Mouse (Mus musculus): ENCODE measurements around the gene Hoxa6. TPM values are rescaled to one million over a fixed set of nuclear protein-coding genes. Genes with fewer than 3 reads are reported as not detected.

The Hoxa6 gene
- total and polyA plus RNA-seq, 3 experiments: 0.58 to 2.2 (median 2.1) TPM

GRCm38 (mm10) chr6:52175864-52176263, 32.7 kb downstream of the Hoxa6 start:
- no peaks in the 10 kb centered on the region for H3K27me3 ChIP-seq (replicated peaks)
- H3K27ac ChIP-seq (ENCODE audit: insufficient read depth, low read depth): no peak overlapping the region
- peaks cover 9% of the 10 kb centered on the region for H3K9me3 ChIP-seq (replicated peaks; ENCODE audit: low read length)
- DNase-seq (ENCODE audit: extremely low read depth): no peak
- dilution Hi-C loops (cut with MboI; ENCODE audit: extremely low pct_ligation_motif_present, extremely low pct_unique_long_range_greater_than_20kb, low sequenced_read_pairs): no loop called here
- no peaks in the 10 kb centered on the region for H3K79me2 ChIP-seq (replicated peaks; ENCODE audit: control insufficient read depth, extremely low read depth, insufficient read depth, poor library complexity, severe bottlenecking)
- H3K9ac ChIP-seq (ENCODE audit: insufficient read depth, low read depth): no peak overlapping the region
- H3K4me1 ChIP-seq (ENCODE audit: control insufficient read depth in 1 of 2, insufficient read depth in 2 of 2): no peaks in the 10 kb centered on the region
- peaks cover 0 to 3% of the 10 kb centered on the region in 2 experiments for H3K36me3 ChIP-seq (replicated peaks in 1 of 2; ENCODE audit: control insufficient read depth in 1 of 2, insufficient read depth in 1 of 2, low read length in 1 of 2)
- in situ Hi-C loops (cut with MboI; ENCODE audit: low pct_ligation_motif_present, low pct_unique_long_range_greater_than_20kb, low sequenced_read_pairs): no loop called here
- no peak overlapping the region for H3K4me3 ChIP-seq (replicated peaks in 1 of 3; ENCODE audit: low read depth in 2 of 3, low read length in 2 of 3, poor library complexity in 1 of 3)
- H3K4me2 ChIP-seq (ENCODE audit: insufficient read depth, low read depth, poor library complexity, severe bottlenecking): no peak overlapping the region
- TF ChIP-seq MAFK (IDR thresholded peaks at IDR 0.05; ENCODE audit: insufficient replicate concordance, low read length) (no peak), NELFE (IDR thresholded peaks at IDR 0.05; ENCODE audit: low read depth, low read length) (no peak), PAX5 (IDR thresholded peaks at IDR 0.05; ENCODE audit: low read length) (no peak), JUN (IDR thresholded peaks at IDR 0.05; ENCODE audit: insufficient read depth, low read depth, low read length) (no peak), JUND (conservative IDR thresholded peaks at IDR 0.05; ENCODE audit: low read depth, low read length) (no peak), CTCF (conservative IDR thresholded peaks at IDR 0.05 in 1 of 2, IDR thresholded peaks at IDR 0.05 in 1 of 2; ENCODE audit: low read depth in 2 of 2, low read length in 2 of 2) (no peak)

GRCm38 (mm10) chr6:52174968-52175751, 33.4 kb downstream of the Hoxa6 start:
- Histone ChIP-seq H3K9me3 (replicated peaks; ENCODE audit: low read length) (peaks cover 9% of the 10 kb centered on the region), H3K4me2 (ENCODE audit: insufficient read depth, low read depth, poor library complexity, severe bottlenecking) (no peak overlapping the region), H3K27ac (ENCODE audit: insufficient read depth, low read depth) (no peak overlapping the region), H3K79me2 (replicated peaks; ENCODE audit: control insufficient read depth, extremely low read depth, insufficient read depth, poor library complexity, severe bottlenecking) (no peaks in the 10 kb centered on the region), H3K9ac (ENCODE audit: insufficient read depth, low read depth) (no peak overlapping the region), H3K4me3 (replicated peaks in 1 of 3; ENCODE audit: low read depth in 2 of 3, low read length in 2 of 3, poor library complexity in 1 of 3) (no peak overlapping the region), H3K4me1 (ENCODE audit: control insufficient read depth in 1 of 2, insufficient read depth in 2 of 2) (no peaks in the 10 kb centered on the region), H3K36me3 (replicated peaks in 1 of 2; ENCODE audit: control insufficient read depth in 1 of 2, insufficient read depth in 1 of 2, low read length in 1 of 2) (peaks cover 0 to 3% of the 10 kb centered on the region in 2 experiments), H3K27me3 (replicated peaks) (no peaks in the 10 kb centered on the region)
- no peak for DNase-seq (ENCODE audit: extremely low read depth)
- in situ Hi-C loops (cut with MboI; ENCODE audit: low pct_ligation_motif_present, low pct_unique_long_range_greater_than_20kb, low sequenced_read_pairs) (no loop called here), dilution Hi-C loops (cut with MboI; ENCODE audit: extremely low pct_ligation_motif_present, extremely low pct_unique_long_range_greater_than_20kb, low sequenced_read_pairs) (no loop called here)
- TF ChIP-seq ZC3H11A (IDR thresholded peaks at IDR 0.05; ENCODE audit: low read depth, low read length) (no peak), HCFC1 (IDR thresholded peaks at IDR 0.05; ENCODE audit: low read depth, low read length) (no peak), USF2 (conservative IDR thresholded peaks at IDR 0.05; ENCODE audit: low read depth, low read length) (no peak), MEF2A (IDR thresholded peaks at IDR 0.05; ENCODE audit: borderline replicate concordance, low read depth, low read length) (no peak), MAFK (IDR thresholded peaks at IDR 0.05; ENCODE audit: insufficient replicate concordance, low read length) (no peak), BHLHE40 (IDR thresholded peaks at IDR 0.05; ENCODE audit: low read depth, low read length) (no peak), SMC3 (IDR thresholded peaks at IDR 0.05; ENCODE audit: low read depth, low read length) (no peak), TCF12 (IDR thresholded peaks at IDR 0.05; ENCODE audit: low read depth, low read length) (no peak), MAX (IDR thresholded peaks at IDR 0.05; ENCODE audit: low read length) (no peak), KAT2A (IDR thresholded peaks at IDR 0.05; ENCODE audit: insufficient replicate concordance, low read length) (no peak), EP300 (IDR thresholded peaks at IDR 0.05; ENCODE audit: low read length) (no peak), USF1 (IDR thresholded peaks at IDR 0.05; ENCODE audit: low read depth, low read length) (no peak), RCOR1 (conservative IDR thresholded peaks at IDR 0.05; ENCODE audit: low read depth, low read length) (no peak), POLR2A (IDR thresholded peaks at IDR 0.05; ENCODE audit: low read depth, low read length) (no peak), ELF1 (IDR thresholded peaks at IDR 0.05; ENCODE audit: low read depth, low read length) (no peak), JUN (IDR thresholded peaks at IDR 0.05; ENCODE audit: insufficient read depth, low read depth, low read length) (no peak), ZNF384 (IDR thresholded peaks at IDR 0.05; ENCODE audit: low read depth, low read length) (no peak), CTCF (conservative IDR thresholded peaks at IDR 0.05 in 1 of 2, IDR thresholded peaks at IDR 0.05 in 1 of 2; ENCODE audit: low read depth in 2 of 2, low read length in 2 of 2) (no peak), GABPA (IDR thresholded peaks at IDR 0.05; ENCODE audit: insufficient replicate concordance, low read depth, low read length) (no peak), ETS1 (conservative IDR thresholded peaks at IDR 0.05; ENCODE audit: low read depth, low read length) (no peak)

Data from CH12.LX (cell line).